Mouse (Mus musculus) right cerebral cortex, postnatal 14 days (tissue): Measurements from ENCODE around the gene Gpld1.

Experiments
- DNase-seq: peaks from one replicate; pipeline ENCODE4 v3.0.0; 2022

Gene Gpld1

DNA sequence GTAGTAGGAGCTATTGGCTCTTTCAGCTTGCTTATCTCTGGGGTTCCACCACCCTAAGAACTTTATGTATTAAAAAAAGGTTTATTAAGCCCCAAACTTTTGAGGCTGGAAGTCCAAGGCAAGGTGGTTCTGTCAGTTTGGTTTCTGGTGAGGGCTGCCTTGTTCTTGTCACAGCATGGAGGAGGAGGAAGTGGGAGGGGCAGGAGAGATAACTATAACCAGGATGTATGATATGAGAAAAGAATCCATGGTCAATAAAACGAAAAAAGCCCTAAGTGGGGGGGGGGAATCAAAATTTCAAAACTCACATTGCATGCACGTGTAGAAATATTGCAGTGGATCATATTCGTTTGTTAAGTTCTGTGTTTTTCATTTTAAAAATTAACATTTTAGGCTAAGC lies 80.2 kb downstream of the Gpld1 start:
- no peak for DNase-seq

DNA sequence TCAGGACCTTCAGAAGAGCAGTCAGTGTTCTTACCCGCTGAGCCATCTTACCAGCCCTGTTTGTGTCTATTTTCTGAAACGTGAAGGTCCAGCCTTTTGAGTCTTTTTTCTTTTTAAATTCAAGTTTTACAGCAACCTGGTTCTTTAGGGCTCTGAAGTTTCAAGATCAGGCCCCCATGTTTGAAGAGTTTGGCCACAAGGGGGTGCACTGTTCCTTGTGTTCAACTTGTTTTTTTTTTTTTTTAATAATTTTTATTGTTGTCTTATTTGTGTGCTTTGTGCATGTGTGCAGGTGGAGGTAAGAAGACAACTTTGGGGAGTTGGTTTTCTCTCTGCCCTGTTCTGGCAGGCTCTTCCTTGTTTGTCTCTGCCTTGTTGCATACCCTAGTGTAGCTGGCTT lies 81.7 kb downstream of the Gpld1 start:
- peak; percentile 68 for DNase-seq

DNA sequence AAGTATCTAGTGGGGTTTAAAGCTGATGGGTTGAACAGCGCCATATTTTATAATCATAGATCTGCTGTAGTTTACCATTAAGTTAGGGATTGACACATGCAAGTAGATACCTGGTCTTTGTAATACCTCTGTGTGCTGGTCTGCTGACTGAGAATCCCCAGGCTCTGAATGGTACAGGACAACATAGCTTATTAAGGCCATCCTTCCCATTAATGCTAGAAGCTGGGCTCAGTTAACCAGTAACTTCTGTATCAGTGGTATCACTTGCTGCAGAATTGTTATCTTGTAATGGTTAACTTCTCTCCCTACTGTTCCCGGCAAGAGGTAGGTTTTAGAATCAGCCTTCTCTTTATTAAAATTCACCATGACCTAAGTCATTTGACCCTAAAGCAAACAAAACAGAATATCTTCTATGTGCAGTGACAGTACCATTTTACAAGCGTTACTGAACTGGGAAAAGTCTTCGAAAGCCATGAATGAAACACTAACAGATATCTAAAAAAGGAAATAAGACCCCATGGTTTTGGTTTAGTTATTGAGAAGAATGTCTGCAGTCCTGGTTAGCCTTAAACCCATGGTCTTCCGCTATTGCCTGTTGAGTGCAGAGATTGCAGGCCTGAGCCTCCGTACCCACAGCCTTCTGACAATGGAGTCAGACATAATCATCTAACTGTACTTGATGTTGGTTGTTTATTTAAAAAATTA lies 83.6 kb downstream of the Gpld1 start:
- DNase-seq, result no peak

DNA sequence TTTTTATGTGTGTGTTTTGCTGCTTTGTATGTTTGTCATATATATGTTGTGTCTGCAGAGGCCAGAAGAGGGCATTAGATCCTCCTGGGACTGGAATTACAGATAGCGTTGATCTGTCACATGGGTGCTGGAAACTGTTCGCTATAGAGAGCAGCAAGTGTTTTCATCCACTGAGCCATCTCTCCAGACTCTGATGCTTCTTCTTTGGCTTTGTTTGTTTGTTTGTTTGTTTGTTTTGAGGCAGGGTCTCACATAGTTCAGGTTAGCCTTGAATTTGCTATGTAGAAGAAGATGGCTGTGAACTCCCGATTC lies 84.1 kb downstream of the Gpld1 start:
- no peak for DNase-seq

DNA sequence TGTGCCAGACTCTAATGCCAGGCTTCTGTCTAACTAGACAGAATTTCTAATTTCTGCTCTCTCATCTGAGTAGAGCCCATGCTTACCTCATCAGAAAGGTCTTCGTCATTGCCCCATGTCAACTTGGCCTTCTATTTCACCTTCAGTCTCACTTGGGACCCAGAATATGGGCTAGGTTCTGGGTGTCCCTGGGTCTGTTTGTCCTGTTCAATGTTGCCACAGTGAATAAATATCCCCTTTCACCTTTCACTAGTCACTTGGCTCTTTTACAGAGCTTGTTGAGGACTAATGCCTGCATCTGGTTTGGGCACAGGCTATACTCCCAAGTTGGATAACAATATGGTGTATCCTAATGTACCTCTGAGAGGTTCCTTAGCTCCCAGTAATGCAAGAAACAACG lies 96.5 kb downstream of the Gpld1 start:
- DNase-seq, result no peak
